Mouse (Mus musculus): Measurements from ENCODE around the gene A4galt.
"Not testable (repeated sequence)": the region's sequence is repeated elsewhere in the genome, so short reads cannot be mapped to it uniquely, and the experiment has no call there.

A4galt gene

DNA sequence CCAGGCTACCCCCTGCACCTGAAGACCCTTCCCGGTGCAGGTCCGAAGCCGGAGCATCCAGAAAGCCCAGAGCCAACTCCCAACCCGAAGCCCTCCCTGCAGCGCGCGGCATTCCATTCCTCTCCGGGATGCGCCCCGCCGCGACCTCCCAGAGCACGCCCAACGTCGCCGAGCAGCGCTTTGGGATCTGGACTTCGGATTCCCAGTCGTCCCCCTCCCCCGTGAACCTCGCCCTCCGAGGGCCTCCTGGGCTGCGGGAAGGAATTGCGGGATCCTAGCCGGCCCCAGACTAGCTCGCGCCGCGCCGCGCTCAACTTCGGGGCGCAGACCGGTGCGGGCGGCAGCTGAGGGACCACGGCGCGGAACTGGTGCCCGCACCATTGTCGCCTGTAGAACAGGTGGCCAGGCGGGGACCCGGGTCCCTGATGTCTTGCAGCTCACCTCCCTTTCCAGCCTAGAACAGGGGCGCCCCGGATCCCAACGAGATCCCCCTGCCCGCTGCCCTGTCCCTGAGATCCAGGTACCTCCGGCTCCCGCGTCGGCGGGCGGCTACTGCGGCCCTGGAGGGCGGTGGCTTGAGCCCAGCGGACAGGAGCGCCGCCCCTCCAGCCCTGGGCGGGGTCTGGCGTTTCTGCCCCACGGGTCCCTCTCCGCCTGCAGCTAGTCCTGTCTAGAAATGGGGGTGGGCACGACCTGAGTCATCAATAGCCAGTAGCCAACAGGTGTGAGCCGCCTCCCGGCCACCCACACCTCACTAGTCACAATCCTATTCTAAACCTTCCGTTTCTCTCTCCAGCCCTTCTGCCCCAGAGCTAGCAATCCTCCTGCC lies at the start of gene A4galt:
TSS of gene A4galt (minus strand) at position 599 of the 829 bp plus-strand sequence.
- no peak for DNase-seq (ENCODE audit: low spot score)

DNA sequence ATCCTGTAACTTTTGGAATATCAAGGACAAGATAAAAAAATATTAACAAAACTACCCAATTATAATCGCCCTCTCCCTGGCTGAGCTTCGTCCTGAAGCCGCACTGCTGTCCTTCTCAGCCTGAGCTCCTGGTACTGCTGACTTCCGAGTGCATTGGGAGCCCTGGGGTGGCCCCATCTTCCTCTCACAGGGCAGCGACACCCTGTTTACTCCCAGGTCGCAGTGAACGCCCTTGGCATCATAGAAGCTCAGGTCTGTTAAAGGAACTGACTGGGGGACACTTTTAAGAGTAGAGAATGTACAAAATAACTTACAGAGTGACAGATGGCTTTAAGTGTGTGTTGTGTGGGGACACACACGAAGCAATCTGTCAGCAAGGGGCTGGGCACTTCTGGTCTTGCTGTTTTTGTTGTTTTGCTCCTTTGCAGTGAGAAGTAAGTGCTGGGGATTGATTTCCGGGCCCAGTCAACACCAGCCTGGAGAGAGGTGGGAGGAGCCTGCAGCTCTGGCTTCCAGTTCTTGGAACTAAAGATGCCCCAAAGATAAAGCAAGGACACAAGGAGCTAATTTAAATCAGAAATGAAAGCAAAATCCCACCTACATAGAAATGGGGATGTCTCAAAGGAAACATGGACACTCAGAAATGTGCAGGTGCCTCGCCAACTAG lies 48.5 kb upstream of the A4galt start:
- no peak for DNase-seq (ENCODE audit: low spot score)

DNA sequence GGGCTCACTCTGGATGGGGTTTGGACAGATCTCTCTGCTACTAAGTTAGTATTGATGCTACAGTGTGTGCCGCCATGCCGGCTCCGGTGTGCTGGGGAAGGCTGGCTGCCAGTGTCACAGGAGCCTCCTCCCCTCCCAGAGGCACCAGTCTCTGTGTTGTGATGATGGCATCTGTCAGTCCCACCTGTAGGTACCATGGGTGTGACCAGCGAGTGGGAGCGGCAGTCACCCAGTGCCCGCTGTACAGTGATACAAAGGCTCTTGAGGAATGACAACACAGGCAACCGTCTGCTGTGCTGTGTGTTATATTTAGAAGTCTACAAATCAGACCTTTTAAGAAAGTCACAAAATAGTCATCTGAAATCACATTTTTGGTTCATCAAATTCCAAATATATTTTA lies 47.9 kb upstream of the A4galt start:
- no peak for DNase-seq (ENCODE audit: low spot score)

DNA sequence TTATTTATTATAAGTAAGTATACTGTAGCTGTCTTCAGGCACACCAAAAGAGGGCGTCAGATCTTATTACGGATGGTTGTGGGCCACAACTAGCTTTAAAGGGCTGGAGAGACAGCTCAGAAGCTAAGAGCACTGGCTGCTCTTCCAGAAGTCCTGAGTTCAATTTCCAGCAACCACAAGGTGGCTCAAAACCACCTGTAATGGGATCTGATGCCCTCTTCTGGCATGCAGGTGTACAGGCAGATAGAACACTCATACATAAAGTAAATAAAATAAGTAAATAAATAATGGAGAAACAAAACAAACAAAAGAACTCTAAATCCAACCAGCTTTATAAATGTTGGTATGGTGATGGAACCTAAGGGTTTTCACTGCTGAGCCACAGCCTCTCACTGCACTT lies 47.2 kb upstream of the A4galt start:
- no peak for DNase-seq (ENCODE audit: low spot score)

DNA sequence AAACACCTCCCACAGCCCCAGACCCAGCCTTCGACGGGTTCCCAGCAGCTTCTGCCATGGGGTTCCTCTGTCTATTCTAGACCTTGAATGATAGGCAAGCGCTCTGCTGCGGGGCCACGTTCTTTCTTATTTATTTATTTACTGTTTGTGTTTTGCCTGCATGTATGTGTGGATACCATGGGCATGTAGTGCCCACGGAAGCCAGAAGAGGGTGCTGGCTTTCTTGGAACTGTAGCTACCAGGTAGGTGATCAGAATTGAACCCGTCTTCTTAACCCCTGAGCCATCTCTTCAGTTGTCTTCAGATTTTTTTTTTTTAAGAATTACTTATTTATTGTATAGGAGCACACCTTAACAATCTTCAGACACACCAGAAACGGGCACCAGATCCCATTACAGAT lies 46.7 kb upstream of the A4galt start:
- no peak for DNase-seq (ENCODE audit: low spot score)

DNA sequence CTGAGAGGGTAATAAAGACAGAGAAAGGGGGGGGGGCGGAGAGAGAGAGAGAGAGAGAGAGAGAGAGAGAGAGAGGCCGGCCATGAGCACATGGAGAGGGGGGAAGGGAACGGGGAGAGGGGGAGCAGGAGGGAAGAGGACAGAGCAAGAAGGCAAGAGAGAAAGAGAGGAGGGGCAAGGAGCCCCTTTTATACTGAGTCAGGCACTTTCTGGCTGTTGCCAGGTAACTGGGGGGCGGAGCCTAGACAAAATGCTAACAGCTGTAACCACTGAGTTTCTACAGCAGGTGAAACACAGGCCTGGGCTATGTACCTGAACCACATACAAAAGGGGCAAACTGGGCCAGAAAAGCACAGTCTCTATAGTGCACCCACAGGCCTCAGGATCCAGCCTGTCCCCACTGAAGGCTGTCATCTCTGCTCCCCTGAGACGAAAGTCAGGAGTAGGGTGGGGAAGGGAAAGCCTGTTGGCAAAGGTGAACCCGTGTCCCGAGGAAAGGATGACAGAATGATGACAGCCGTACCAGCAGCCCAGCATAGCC lies 45.3 kb upstream of the A4galt start:
- no peak for DNase-seq (ENCODE audit: low spot score)

DNA sequence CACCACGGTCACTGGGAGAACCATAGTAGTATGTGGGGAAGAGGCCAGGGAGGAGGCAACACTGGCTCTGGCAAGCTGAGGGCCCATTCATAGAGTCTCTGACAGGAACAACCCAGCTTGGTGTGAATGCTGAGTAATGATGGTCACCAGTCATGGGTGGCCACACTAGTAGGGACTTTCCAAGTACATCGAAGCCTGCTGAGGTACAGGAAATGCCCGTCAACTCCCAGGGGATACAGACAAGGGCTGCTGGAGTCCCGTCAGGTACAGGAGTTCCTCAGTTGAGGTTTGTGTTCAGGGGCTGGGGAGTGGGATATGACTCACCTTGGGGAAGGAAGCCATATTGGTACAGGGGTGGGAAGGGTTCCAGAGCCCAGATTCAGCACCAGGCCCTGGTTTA lies 44.5 kb upstream of the A4galt start:
- no peak for DNase-seq (ENCODE audit: low spot score)

DNA sequence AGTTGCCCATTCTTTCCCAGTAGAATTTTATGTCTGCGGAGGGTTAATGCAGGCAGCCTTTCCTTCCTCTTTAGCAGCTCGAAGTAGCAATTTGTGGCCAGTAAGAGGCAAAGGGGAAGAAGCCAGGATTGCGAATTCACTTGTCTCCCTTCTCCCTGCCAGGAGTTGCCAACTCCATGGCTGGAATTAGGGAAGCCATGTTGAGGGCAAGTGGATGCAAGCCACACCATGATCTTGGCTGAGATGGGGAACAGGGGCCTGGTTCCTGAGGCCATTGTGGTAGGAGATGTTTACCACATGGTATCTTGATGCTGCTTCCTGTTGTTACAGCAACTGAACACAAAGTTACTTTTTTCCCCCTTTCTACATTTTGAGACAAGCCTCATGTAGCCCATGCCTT lies 43.4 kb upstream of the A4galt start:
- no peak for DNase-seq (ENCODE audit: low spot score)

DNA sequence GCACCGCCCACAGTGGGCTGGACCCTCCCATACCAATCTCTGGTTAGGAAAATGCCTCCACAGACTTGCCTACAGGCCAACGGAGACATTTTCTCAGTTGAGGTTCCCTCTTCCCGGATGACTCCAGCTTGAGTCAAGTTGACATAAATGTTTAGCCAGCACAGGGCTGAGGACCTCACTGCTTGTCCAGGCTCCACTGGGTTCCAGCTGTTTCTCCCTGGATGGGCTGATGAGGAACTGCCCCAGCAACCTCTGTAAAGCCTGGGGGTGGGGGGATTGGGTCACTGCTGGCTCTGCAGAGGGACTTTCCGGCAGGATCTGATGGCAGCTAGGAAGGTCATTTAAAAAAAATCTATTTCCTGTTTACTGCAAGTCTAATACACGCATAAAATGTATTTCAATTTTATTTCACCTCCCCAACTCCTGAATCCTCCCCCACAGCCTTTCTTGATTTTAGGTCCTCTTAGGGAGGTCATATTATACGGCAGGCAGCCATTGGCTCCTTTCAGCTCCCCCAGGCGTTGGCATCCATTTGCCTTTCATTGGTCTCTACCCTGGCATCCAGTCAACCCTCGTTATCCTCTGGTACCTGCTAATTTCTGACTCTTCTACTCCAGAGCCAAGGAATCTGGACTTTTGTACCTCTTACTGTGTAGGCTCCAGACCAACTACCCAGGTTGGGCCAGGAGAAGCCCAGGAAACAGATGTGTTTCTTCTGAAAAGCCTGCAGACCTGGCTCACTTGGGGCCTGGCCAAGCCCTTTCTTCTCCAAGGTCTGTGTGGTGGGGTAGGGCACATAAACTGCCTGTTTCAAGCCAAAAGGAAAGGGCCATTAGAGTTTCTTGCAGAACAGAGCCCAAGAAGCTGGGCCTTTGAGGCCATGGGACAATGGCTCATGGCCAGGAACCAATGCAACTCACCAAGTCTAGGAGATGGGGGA lies 42.4 kb upstream of the A4galt start:
- no peak for DNase-seq (ENCODE audit: low spot score)

DNA sequence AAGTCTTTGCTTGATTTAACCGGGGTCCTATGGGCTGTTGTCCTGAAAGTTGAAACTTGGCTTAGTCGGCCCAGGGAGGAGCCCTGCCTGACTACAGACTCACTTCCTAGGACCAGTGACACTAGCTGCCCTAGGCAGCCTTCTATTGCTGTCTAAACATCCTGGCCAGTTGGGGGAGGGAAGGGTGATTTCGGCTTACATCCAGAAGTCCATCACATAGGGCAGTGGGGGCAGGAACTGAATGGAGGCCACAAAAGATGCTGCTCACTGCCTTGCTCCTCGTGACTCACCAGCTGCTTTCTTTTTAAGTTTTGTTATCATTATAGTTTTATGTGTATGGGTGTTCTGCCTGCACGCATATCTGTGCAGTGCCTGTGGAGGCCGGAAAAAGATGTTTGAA lies 41.6 kb upstream of the A4galt start:
- no peak for DNase-seq (ENCODE audit: low spot score)

DNA sequence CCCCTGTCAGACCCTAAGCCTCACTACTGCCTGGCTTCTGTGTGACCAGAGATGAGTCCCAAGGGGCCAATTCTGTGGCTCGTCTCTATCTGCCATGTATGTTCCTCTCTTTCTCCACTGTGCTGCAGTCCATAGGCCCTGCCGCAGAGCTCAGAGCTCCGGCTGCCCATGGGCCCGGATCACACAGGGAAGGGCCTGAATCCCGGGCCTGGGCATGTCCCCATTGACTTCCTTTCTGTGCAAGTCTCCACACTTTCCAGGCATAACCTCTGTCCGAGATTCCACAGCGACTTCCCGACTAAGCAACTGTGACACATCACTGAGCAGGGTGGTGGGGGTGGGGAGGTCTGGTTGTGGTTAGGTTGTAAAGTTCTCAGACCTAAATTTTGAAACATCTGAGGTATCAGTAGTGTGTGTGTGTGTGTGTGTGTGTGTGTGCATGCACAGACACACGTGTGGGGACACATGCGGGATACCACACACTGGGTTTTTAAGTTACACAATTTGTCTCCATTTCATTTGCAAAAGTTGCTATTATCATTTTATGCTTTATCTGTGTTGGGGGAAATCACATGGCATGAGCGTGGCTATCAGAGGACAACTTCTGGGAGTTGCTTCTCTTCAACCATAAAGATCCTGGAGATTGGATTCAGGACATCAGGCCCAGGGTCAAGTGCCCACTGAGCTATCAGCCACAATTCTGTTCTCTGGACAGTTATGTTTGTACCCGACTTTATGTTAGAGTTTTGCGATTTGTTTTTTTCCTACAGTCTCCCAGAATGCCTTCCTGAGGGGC lies 40.9 kb upstream of the A4galt start:
- no peak for DNase-seq (ENCODE audit: low spot score)

DNA sequence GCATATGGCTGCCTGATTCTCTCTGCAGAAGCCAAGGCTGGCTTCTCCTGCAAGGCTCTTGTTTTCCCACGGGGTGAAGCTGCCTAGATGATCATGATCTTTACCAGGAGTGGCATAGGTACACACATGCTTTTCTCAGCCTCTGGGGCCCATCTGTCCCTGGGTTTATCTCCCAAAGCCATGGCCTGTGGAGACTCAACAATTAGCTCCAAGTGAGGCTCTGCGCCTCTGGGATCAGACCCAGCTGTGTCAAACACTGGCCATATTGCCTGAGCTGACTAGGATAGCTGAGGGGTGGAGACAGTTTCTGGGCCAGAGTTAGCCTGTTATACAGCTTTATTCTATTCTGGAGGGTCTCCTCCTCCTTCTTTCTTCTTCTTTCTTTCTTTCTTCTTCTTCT lies 39.3 kb upstream of the A4galt start:
- no peak for DNase-seq (ENCODE audit: low spot score)

DNA sequence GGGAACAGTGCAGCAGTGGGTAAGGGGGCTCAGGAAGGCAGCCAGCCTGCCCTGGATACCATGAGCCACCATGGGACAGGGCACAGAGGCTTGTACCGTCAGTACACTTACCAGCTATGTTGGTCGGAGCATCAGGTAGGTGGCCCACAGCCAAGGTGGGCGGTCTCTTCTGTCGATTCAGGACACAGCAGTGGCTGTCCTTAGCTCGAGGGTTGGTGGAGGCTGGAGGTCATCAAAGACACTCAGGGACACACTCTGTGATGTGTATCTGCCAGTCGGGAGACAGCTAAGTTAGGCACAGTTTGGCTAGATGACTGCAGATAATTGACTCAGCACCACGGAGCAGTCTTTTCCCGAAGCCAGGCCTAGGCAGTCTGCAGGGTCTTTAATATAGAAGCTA lies 33.3 kb upstream of the A4galt start:
- DNase-seq (ENCODE audit: low spot score), result no peak

DNA sequence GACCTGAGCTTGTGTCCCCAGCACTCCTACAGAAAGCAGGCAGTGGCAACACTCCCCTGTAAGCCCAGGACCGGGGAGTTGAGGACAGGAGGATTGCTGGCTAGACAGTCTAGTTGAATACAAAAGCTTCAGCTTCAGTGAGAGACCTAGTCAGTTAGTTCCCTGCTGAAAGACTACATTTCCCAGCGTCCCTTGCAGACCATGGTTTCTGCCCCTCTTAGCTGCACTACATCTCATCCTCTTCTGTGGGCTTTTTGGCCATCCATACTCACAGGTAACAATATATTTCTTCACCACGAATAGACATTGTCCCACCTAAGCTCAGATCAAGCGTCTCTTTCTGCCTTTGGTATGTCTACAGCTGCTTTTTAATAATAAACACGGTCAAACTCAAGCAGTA lies 30.8 kb upstream of the A4galt start:
- no peak for DNase-seq (ENCODE audit: low spot score)

DNA sequence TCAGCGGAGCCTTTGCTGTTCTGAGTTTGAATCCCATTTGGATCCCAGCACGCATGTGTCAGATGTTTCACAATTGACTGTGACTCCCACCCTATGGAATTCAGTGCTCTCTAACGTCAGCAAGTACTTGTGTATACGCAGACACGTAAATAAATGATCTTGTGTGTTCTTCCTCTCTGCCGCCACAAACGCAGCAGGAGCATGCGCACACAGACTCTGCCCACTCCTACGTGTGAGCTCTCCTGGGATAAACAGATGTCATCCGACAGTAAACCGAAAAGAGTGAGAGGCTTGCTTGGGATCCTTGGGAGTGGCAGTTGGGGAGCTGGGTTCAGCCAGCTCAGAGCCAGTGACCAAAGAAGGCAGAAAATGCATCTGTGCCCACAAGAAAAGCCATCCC lies 29.7 kb upstream of the A4galt start:
- DNase-seq (ENCODE audit: low spot score), result no peak

DNA sequence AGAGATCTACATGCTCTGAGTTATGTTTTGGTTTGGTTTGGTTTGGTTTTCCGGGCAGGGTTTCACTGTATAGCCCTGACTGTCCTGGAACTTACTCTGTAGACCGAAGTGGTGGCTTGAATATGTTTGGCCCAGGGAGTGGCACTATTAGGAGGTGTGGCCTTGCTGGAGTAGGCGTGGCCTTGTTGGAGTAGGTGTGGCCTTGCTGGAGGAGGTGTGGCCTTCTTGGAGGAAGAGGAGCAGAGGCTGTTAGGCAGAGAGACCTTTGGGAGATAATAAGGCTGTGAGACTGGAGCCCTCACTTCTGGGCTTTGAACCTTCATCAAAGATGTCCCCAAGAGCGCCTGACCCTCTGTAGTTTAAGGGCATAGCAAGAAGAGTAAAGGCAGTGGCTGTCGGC lies 27.0 kb upstream of the A4galt start:
- DNase-seq (ENCODE audit: low spot score), result no peak

DNA sequence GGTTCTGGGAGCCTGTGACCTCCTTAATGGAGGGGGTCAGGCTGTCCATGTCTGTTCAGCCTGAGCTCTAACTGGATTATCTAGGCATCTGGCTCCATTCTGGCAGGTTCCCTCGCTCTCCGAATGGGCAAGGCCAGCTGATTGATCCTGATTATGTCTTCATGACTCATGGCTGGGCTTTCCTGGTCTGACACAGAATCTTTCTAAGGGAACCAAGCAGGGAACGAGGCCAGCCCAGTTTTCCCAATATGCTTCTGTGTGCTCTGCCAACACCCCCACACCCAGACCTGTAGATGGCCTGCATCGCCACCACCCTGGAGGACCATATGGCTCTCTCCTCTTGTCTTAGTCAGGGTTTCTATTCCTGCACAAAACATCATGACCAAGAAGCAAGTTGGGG lies 25.9 kb upstream of the A4galt start:
- DNase-seq (ENCODE audit: low spot score), result no peak

DNA sequence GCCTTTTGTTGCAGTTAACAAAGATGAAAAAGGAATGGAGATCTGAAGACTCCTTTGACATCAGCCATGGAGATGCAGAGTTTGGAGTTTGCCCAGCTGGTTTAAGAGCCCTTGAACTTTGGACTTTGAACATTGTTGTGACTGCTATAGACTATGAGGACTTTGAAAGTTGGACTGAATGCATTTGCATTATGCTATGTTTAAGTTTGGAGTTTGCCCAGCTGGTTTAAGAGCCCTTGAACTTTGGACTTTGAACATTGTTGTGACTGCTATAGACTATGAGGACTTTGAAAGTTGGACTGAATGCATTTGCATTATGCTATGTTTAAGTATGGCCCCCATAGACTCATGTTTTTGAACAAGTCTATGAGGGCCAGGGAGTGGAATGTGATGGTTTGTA lies 22.7 kb upstream of the A4galt start:
- DNase-seq (ENCODE audit: low spot score), result not testable (repeated sequence)

DNA sequence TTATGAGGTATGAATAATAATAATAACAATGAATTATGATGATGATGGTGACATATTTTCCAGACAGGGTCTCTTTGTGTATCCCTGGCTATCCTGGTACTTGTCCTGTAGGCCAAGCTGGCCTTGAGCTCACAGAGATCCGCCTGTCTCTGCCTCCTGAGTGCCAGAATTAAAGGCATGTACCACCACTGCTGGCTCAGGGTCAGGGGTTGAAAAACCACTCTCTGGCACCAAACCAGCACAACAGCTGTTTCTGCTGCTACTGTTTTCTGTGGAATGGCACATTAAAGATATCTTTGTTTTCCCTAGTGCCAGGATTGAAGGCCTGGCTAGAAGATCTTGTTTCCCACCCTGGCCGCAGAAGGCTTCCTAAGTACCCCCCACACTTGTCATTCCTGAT lies 21.4 kb upstream of the A4galt start:
- DNase-seq (ENCODE audit: low spot score), result no peak

DNA sequence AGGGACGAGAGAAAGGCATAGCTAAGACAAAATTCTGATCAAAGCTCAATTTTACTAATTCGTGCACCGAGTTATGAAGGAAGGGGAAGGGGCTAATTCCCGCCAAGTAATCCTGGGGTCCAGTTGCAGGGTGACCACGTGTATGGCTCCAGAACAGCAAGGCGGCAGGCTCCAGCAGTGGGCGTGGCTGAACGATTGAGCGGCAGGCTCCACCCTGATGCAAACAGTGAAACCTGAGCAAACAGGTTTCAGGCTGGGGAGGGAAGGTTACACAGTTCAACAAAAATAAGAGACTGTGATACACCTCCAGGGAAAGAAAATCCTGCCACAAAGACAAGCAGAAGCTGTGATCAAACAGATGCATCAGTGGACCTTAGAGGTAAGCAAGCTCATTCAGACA lies 19.6 kb upstream of the A4galt start:
- not testable (repeated sequence) for DNase-seq (ENCODE audit: low spot score)

DNA sequence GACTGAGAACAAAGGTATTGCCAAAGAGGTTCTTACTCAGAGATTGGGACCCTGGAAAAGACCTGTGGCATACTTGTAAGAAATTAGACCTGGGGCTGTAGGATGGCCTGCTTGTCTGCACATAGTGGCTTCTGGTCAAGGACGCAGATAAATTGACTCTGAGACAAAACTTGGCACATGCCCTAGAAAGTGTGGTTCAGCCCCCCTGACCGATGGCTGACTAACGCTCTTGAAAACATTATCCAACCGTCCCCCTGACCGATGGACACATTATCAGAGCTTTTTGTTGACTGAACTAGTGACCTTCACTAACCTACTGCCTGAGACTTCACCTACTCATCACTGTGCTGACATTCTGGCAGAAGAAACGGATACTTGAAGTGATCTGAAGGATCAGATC lies 18.4 kb upstream of the A4galt start:
- DNase-seq (ENCODE audit: low spot score), result not testable (repeated sequence)

DNA sequence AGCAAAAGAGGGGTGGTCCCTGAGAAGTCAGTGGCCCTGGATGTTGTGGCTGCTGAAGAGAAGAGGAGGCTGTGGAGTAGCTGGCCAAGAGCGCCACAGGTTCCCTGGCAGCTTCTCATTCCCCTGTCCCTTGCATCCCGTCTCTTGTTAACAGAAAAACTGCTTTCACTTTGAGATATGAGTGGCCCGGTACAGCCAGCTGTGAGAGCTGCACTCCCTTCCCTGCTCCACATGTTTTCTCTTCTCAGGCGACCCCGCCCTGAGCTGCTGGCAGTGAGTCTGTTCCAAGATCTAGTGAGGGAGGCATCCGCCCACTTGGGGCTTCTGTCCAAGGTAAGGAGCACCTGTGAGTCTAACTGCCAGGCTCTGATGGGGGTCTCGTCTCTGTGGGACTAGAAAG lies 16.9 kb upstream of the A4galt start:
- not testable (repeated sequence) for DNase-seq (ENCODE audit: low spot score)
